Mouse (Mus musculus): Measurements from ENCODE around the gene Gm11992.

DNA sequence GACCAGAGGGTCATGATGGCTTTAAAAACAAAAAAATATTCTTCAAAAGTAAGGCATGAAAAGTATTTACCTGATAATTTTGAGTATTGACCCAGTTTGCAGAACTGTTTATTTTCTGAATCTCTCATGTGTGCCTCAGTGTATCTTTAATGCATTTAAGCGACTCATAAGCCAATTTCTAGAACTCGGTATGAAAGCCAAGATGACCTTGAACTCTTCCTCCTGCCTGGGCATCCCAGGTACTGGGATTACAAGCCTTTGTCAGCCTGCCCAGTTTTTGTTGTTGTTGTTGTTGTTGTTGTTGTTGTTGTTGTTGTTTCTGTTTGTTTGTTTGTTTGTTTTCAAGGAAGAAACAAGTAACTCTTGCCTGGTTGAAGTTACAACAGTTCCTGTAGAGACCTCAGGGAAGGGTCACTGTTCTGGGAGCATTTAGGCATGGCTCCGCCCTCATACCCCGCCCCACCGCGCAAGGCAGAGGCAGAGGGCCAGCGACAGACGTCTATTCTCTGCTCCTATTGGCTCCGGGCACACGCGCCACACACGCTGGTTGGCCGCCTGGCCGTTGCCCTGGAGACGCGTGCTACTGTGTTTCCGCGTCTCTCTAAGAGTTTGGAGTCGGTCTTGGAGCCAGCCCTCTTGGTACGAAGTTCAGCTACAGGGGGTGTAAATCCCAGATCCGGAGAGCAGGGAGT lies at the start of gene Gm11992:
- no peak for TF ChIP-seq POLR2A (IDR thresholded peaks at IDR 0.05; ENCODE audit: control insufficient read depth, extremely low read depth, insufficient read depth, low read length, poor library complexity)
- TF ChIP-seq CTCF (IDR thresholded peaks at IDR 0.05; ENCODE audit: borderline replicate concordance, control insufficient read depth, extremely low read depth, insufficient read depth, low read length, poor library complexity): no peak
